Mouse (Mus musculus) MEL (cell line): ENCODE results near the gene Dcakd.

Source experiments
- CTCF ChIP-seq, 3 experiments: IDR thresholded peaks in 2 of 3; conservative IDR thresholded peaks in 1 of 3; 2 replicates each; pipeline ENCODE4 v1.5.1; 2011 to 2012; ENCODE audit warnings: low read length in 3 of 3, low read depth in 2 of 3, mild to moderate bottlenecking in 2 of 3, improper control_type of control experiment in 1 of 3, inconsistent platforms in 1 of 3, mixed read lengths in 1 of 3, moderate library complexity in 1 of 3; ENCODE audit not compliant: control insufficient read depth in 1 of 3, insufficient read depth in 1 of 3, poor library complexity in 1 of 3, severe bottlenecking in 1 of 3
- EP300 ChIP-seq, 2 experiments: IDR thresholded peaks; 2 replicates each; pipeline ENCODE4 v1.6.1; 2011; ENCODE audit warnings: improper control_type of control experiment in 2 of 2, low read length in 2 of 2, low read depth in 1 of 2, mild to moderate bottlenecking in 1 of 2
- UBTF ChIP-seq: IDR thresholded peaks from 2 replicates; pipeline ENCODE4 v1.6.1; 2012; ENCODE audit warnings: low read depth, mild to moderate bottlenecking, inconsistent platforms, low read length, improper control_type of control experiment, moderate library complexity, borderline replicate concordance; ENCODE audit not compliant: insufficient read depth
- ZMIZ1 ChIP-seq: IDR thresholded peaks from 2 replicates; pipeline ENCODE4 v1.6.1; 2012; ENCODE audit warnings: low read depth, mild to moderate bottlenecking, inconsistent platforms, low read length, improper control_type of control experiment, moderate library complexity

- TF ChIP-seq ZMIZ1 (no peak), CTCF (IDR thresholded peaks at IDR 0.05 in 2 of 3, conservative IDR thresholded peaks at IDR 0.05 in 1 of 3; ENCODE audit: control insufficient read depth in 1 of 3, insufficient read depth in 1 of 3, low read depth in 2 of 3, low read length in 3 of 3, poor library complexity in 1 of 3, severe bottlenecking in 1 of 3) (no peak), UBTF (no peak), EP300 (IDR thresholded peaks at IDR 0.05; ENCODE audit: low read depth in 1 of 2, low read length in 2 of 2) (no peak)
Measured at GRCm38 (mm10) chr11:102978052-102978666, 50.0 kb downstream of the Dcakd start.
